29 mouse cellular contexts compared by ENCODE assay signal in genomic region chr10:44520189-44520588, GRCm38 (mm10). TPM values are rescaled to one million over a fixed set of nuclear protein-coding genes. Genes with fewer than 3 reads are reported as not detected.
DNase-seq lines count a peak whose midpoint lies in the region; ATAC-seq and TF ChIP-seq lines count a peak whose summit lies in the region.
"Had no signal": no experiment of that assay in that cellular context is flagged by ENCODE, and none has a peak within 500 bp of the region (broad histone marks: within the 10 kb centered on the region; RNA-seq: fewer than 3 reads in every experiment).

No protein-coding gene starts in this region.

- no peak overlapping the region for H3K9ac ChIP-seq in intestine, embryonic 15.5 days
- H3K9ac ChIP-seq in hindbrain, postnatal 0 days (replicated peaks; ENCODE audit: low read length): no peak overlapping the region
- H3K9ac ChIP-seq: forebrain, embryonic 13.5 days; heart, embryonic 13.5 days; hindbrain, embryonic 12.5 days had no signal

- no peaks in the 10 kb centered on the region for H3K9me3 ChIP-seq in intestine, embryonic 15.5 days
- H3K9me3 ChIP-seq in hindbrain, postnatal 0 days (ENCODE audit: low read length): no peaks in the 10 kb centered on the region
- H3K9me3 ChIP-seq: forebrain, embryonic 10.5 days; forebrain, embryonic 13.5 days; G1E; heart, embryonic 10.5 days; heart, embryonic 13.5 days; hindbrain, embryonic 12.5 days had no signal

- no peaks in the 10 kb centered on the region for H3K27me3 ChIP-seq in intestine, embryonic 15.5 days (replicated peaks)
- peaks cover under 1% of the 10 kb centered on the region; the same call in 1 of the 2 replicates for H3K27me3 ChIP-seq in hindbrain, postnatal 0 days (ENCODE audit: insufficient read depth, low read length)

- 36% methylated on average over 6 of the region's 6 CpGs for WGBS in intestine, embryonic 15.5 days
- 44% methylated on average over 6 of the region's 6 CpGs for WGBS in hindbrain, postnatal 0 days

- H3K27ac ChIP-seq in intestine, embryonic 15.5 days: no peak overlapping the region
- H3K27ac ChIP-seq in hindbrain, postnatal 0 days: no peak overlapping the region
- H3K27ac ChIP-seq: forebrain, embryonic 10.5 days; forebrain, embryonic 13.5 days; gastrocnemius, adult 2 months; heart, adult 2 months; heart, embryonic 10.5 days; heart, embryonic 13.5 days; hindbrain, embryonic 12.5 days had no signal

- H3K4me2 ChIP-seq in intestine, embryonic 15.5 days (replicated peaks): no peak overlapping the region
- H3K4me2 ChIP-seq in hindbrain, postnatal 0 days (ENCODE audit: low read depth, low read length): no peak overlapping the region
- H3K4me2 ChIP-seq: forebrain, embryonic 13.5 days; heart, embryonic 13.5 days; hindbrain, embryonic 12.5 days had no signal

- H3K36me3 ChIP-seq in intestine, embryonic 15.5 days: no peaks in the 10 kb centered on the region
- H3K36me3 ChIP-seq in hindbrain, postnatal 0 days (ENCODE audit: insufficient read depth, low read length): no peaks in the 10 kb centered on the region
- H3K36me3 ChIP-seq: forebrain, embryonic 10.5 days; G1E; heart, embryonic 10.5 days; heart, embryonic 13.5 days; hindbrain, embryonic 12.5 days had no signal

- peak; percentile 80 for ATAC-seq in intestine, embryonic 15.5 days
- no peak for ATAC-seq in hindbrain, postnatal 0 days
- ATAC-seq: activated CD4-positive, CD25-positive, alpha-beta regulatory T cell, adult 4 months; CD4-positive, CD25-positive, alpha-beta regulatory T cell, adult 4 months; forebrain, embryonic 13.5 days; forebrain, embryonic 16.5 days; hindbrain, embryonic 16.5 days; inflammation-experienced regulatory T-cells, adult 6 months; Patski had no signal

- no peaks in the 10 kb centered on the region for H3K4me1 ChIP-seq in intestine, embryonic 15.5 days (replicated peaks)
- H3K4me1 ChIP-seq in hindbrain, postnatal 0 days (ENCODE audit: insufficient read depth, low read length): no peaks in the 10 kb centered on the region
- H3K4me1 ChIP-seq: forebrain, embryonic 13.5 days; heart, embryonic 10.5 days; heart, embryonic 13.5 days had no signal

- no peak overlapping the region for H3K4me3 ChIP-seq in intestine, embryonic 15.5 days (replicated peaks)
- H3K4me3 ChIP-seq in hindbrain, postnatal 0 days (ENCODE audit: low read length): no peak overlapping the region
- H3K4me3 ChIP-seq: forebrain, embryonic 10.5 days; forebrain, embryonic 13.5 days; gastrocnemius, adult 2 months; heart, adult 2 months; heart, embryonic 10.5 days; heart, embryonic 13.5 days; hindbrain, embryonic 12.5 days had no signal

- no peak for TF ChIP-seq CTCF in hindbrain, postnatal 0 days (IDR thresholded peaks at IDR 0.05; ENCODE audit: low read depth)

- peak; percentile 29 for DNase-seq in kidney, adult 9 months
- no peak for DNase-seq in kidney, adult 8-10 months
- peak; percentile 28 for DNase-seq in R1 (ENCODE audit: low read depth, low spot score)
- peak; percentile 50 for DNase-seq in yolk sac, embryonic 10.5 days (ENCODE audit: low spot score)
- no peak for DNase-seq in adrenal gland, adult 2 months
- no peak for DNase-seq in testis, postnatal 14 days (ENCODE audit: low spot score)
- no peak for DNase-seq in hindbrain, postnatal 0 days (ENCODE audit: low spot score)
- DNase-seq: adrenal gland, postnatal 10 days; adrenal gland, postnatal 36 days; cerebellum, adult 18-20 months; cerebellum, adult 9-10 months; cerebellum, postnatal 14 days; gastrocnemius, adult 2 months; gastrocnemius, postnatal 14 days; heart, adult 2 months; heart, postnatal 14 days had no signal

RNA-seq across cellular contexts. Expression of gene Prdm1, which starts 8.1 kb away (rescaled TPM):
- polyA plus RNA-seq in intestine, embryonic 15.5 days (2015; fragmentation: Nextera tagmentation; extraction: Ambion mirVana): 21.2 and 22.0 TPM in 2 replicates
- 1 to 10 TPM; 1.3 to 2.2 TPM for total RNA-seq in adrenal gland, adult 2 months (2021)
- 1.5 and 1.7 TPM in 2 replicates for polyA plus RNA-seq in adrenal gland, adult 2 months (2012; rRNA removed)
- 0.25 and 0.63 TPM in 2 replicates for total RNA-seq in hindbrain, postnatal 0 days (2014; rRNA removed)
- polyA plus RNA-seq in hindbrain, postnatal 0 days (2015; fragmentation: Nextera tagmentation; extraction: Ambion mirVana): 0.39 and 0.44 TPM in 2 replicates

Comparison
In these comparisons a context has a peak if more than half of its experiments do, and no peak if none do; other contexts are left out.
1. DNase-seq: peak in kidney, adult 9 months (single experiment), R1 (single experiment) and yolk sac, embryonic 10.5 days (single experiment); none in kidney, adult 8-10 months (0 of 2), adrenal gland, adult 2 months (single experiment), testis, postnatal 14 days (single experiment) and hindbrain, postnatal 0 days (single experiment).